Mouse (Mus musculus) lung, adult 2 months (tissue): Measurements from ENCODE around the gene Mag.
"Not testable (repeated sequence)": the region's sequence is repeated elsewhere in the genome, so short reads cannot be mapped to it uniquely, and the experiment has no call there.

Experiments used
- CTCF ChIP-seq: fragments of 200-500 bp; IDR thresholded peaks from 2 replicates; pipeline ENCODE4 v1.5.1; 2011; ENCODE audit warnings: mild to moderate bottlenecking, low read length, control low read depth; ENCODE audit not compliant: insufficient read depth
- POLR2A ChIP-seq: fragments of 200-500 bp; IDR thresholded peaks from 2 replicates; pipeline ENCODE4 v1.6.1; 2011; ENCODE audit warnings: low read depth, mild to moderate bottlenecking, control low read depth, low read length, borderline replicate concordance; ENCODE audit errors: extremely low read depth

- not testable (repeated sequence) for TF ChIP-seq POLR2A, CTCF
These were observed 25.4 kb upstream of the Mag start for GRCm38 (mm10) chr7:30940070-30940469.
